Mouse (Mus musculus): ENCODE measurements at regions not wholly inside any gene's neighbourhood (a gene's known extent, or its start where the extent isn't known, plus 50 kb on each side); places are given as distances from the start of the nearest gene placed in this dataset.

DNA sequence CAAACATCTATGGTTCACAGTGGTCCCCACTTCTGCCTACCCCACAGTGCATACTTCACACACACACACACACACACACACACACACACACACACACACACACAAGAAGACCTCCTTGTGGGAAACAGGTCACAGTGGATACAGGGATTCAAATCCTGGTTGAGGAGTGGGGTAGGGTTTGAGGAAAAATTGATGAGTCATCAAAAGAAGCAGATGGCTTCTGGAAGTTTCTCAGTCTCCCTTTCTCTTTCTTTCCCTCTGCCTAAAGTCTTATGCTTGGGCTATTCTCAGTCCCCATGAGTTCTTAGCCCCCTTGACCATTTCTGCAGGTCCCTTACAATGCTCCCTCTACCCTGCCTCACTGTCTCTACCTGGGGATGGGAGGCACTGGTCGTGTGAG lies 56.4 kb downstream of the Rassf10 start:
- DNase-seq (ENCODE audit: low read depth), result no peak

GRCm38 (mm10) chr7:113017092-113017755 lies 63.5 kb downstream of the Rassf10 start:
- DNase-seq (ENCODE audit: low read depth), result no peak

- DNase-seq (ENCODE audit: low read depth), result no peak
Observed at GRCm38 (mm10) chr7:113021412-113021811, 67.7 kb downstream of the Rassf10 start.

GRCm38 (mm10) chr7:113022516-113022915 lies 68.8 kb downstream of the Rassf10 start:
- no peak for DNase-seq (ENCODE audit: low read depth)

DNA sequence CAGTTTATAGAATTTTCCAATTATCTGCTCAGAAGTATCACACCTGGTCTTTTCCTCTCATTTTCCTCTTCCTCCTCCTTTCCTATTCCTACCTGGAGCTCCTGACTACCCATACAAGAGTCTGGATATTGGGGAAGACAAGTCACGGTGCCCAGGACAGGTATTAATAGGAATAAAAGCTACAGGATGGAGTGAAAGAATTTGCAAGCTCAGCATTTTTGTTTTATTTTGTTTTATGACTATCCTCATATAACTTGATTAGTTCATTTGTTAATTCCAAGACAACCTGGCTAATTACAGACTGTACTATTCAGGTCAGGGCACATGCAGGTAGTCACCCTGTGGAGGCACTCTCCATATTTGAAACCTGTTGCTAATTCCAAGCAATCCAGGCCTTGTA lies 72.0 kb downstream of the Rassf10 start:
- DNase-seq (ENCODE audit: low read depth), result no peak

DNA sequence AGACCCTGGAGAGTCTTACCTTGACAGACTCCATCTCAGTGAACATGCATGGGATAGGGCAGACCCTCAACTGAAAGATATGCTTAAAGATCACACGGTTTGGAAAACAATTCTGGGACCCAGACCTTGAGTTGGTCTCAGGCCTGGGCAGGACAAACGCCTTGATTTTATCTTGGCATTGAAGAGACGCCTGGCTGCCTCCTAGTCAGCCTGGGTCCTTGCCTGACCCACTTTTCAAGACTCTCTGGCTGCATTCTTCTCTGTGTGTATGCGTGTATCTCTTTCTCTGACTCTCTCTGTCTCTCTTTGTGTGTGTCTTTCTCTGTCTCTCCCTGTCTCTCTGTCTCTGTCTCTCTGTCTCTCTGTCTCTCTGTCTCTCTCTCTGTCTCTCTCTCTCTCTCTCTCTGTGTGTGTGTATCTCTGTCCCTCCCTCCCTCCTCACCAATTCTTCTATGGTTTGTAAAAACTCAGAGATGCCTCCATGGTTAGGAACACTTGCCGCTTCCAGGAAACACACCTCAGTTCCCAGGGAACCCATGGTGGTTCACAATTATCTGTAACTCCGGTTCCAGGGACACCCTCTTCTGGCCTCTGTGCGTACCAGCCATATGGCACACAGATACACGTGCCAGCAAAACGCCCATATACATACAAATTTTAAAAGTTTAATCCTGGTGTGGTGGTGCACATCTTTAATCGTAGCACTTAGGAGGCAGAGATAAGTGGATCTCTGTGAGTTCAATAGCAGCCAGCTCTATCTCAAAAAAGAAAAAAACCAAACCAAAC lies 72.7 kb downstream of the Rassf10 start:
- no peak for DNase-seq (ENCODE audit: low read depth)

GRCm38 (mm10) chr7:113027125-113027801 lies 73.5 kb downstream of the Rassf10 start:
- no peak for DNase-seq (ENCODE audit: low read depth)

GRCm38 (mm10) chr7:113030053-113030752 lies 76.4 kb downstream of the Rassf10 start:
- no peak for DNase-seq (ENCODE audit: low read depth)

DNA sequence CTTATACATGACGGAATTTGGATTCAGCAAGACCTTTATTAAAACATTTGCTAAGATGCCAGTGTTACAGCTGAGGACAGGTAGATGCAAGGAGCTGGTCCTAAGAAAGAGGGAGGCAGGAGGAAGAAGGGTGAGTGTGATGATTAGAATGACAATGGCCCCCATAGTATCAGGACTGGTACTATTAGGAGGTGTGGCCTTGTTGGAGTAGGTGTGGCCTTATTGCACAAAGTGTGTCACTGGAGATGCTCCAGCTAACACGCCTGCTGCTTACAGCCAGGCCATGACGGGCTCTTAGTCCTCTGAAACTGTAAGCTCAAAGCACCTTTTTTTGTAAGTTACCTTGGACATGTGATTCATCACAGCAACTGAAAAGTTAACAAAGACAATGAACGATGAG lies 82.0 kb downstream of the Rassf10 start:
- DNase-seq (ENCODE audit: low read depth), result no peak

GRCm38 (mm10) chr7:113037825-113038613 lies 84.3 kb downstream of the Rassf10 start:
- peak; percentile 46 for DNase-seq (ENCODE audit: low read depth)

GRCm38 (mm10) chr7:113038906-113039671 lies 85.3 kb downstream of the Rassf10 start:
- DNase-seq (ENCODE audit: low read depth), result peak; percentile 11

- peak; percentile 2 for DNase-seq (ENCODE audit: low read depth)
Observed at GRCm38 (mm10) chr7:113045613-113046159, 91.9 kb downstream of the Rassf10 start.

- DNase-seq (ENCODE audit: low read depth), result peak; percentile 1
Observed at GRCm38 (mm10) chr7:113046406-113046805, 92.6 kb downstream of the Rassf10 start.

DNA sequence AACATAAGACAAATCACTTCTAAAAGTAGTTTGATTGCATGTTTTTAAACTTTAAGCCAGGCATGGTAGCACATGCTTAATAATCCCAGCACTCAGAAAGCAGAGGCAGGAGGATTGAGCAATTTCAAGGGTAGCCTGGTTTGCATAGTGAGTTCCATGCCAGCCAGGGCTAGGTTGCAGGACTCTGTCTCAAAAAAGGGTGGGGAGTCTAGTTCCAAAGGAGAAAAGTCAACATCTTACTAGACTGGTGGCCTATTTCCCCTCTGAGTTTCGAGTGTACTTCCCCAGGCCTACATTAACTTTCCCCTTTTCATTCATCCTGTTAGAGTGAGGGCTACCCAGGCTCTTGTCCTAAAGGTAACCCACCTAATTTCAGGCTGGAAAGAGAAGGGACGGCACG lies 93.8 kb downstream of the Rassf10 start:
- no peak for DNase-seq (ENCODE audit: low read depth)

DNA sequence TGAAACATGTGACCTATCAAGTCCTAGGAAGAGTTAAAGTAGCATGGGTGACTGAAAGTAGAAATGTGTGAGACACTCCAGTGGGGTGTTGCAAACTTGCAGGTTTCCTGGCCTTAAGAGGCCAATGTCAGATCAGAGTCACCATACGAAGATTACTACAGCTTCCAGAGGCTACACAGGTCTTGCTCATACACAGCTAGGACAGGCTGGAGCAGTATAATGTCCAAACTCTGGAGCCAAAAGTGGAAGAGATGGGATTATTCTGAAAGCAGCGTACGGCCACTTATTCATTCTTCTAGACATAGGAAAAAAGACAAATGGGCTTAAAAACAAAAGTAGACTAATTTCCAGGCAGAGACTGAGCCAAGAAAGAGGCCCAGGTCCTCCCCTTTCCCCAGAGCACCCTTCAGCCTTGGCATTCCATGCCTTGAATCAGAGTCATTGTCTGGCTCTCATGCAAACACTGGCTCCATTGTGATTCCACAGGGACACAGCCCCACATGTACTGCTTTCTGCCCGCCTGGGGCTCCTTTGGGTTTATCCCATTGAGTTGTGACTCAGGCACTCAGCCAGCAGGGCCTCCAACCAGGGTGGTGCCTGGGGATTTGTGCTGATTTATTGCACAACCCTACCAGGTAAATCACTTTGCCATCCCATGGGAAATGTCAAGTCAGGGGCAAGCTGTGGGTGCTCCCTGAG lies 94.5 kb downstream of the Rassf10 start:
- DNase-seq (ENCODE audit: low read depth), result no peak

DNA sequence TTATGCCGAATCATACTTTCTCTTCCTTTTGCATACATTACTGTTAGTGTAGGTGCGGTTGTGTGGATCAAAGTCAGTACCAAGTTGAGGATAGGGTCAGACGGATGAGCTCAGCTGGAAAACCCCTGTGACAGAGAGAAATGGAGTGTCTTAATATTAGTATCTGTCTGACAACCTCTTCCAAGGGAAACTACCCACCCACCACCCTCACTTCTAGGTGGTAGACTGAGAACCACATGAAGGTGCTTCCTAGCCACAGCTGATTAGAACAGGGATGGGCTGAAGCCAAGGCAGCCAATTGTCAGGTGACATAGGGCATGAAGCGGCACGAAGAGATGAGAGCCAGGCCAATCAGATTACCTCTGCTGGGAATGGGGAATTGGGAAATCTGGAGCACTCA lies 95.7 kb downstream of the Rassf10 start:
- DNase-seq (ENCODE audit: low read depth), result no peak

DNA sequence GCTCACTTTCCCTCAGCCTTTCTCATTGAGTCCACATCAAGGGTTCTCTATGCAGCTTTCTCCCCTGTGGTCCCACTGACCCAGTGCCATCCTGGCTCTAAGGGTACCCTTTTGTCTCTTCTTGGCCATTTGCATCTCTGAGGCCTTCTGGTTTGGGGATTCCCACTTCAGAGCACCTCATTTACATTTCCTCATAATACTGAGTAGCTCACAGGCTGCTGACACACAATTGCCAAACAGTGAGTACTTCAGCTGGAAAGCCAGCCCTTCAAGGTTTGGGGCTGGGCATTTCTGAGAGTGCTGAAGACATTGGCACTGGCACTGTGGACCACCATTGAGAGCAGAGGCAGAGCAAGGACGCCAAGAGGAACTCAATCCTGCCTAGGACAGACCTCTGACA lies 99.2 kb downstream of the Rassf10 start:
- DNase-seq (ENCODE audit: low read depth), result no peak

- DNase-seq (ENCODE audit: low read depth), result no peak
Observed at GRCm38 (mm10) chr7:113056421-113056820, 102.7 kb downstream of the Rassf10 start.

DNA sequence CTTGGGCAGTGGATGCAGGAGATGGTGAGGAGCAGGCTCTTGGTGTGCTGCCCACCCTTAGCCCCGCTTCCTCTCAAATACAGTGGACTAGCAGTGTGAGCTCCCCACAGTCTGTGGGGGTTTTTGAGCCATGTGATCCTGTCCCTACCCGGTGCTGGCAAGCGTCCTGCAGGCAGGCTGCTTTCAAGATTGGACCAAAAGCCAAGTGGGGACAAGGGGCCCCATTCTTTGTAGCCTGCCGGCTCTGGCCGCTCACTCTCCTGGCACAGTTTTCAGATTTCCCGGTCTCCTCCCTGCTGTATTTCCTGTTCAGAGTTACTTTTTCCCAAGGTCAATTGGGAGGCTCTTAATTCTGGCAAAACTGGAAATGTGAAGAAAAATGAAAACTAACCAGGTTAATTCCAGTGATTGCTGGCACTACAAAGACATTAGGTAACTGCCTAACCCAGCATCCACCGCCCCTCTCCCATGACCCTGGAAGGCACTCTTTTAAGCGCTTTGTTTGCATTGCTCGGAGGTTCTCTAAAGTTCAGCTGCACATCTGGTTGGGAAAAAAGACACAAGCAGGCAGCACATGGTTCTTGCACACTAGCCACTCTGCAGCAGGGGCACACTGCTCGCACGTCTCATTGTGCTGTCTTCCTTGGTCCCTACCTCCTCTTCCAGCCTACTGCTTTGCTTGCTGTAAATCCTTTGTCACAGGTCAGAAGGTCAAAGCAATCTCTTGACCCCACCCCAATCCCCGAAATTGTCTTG lies 105.6 kb downstream of the Rassf10 start:
- no peak for DNase-seq (ENCODE audit: low read depth)

Measured in 416B (cell line).